Mouse (Mus musculus) hematopoietic stem cell, adult 5-6 weeks (primary cell): ENCODE results near the gene Olfr525. TPM values are rescaled to one million over a fixed set of nuclear protein-coding genes. Genes with fewer than 3 reads are reported as not detected.

Experiments
- ATAC-seq, 2 experiments: fragments of 125-278 bp in 1 of 2; replicated peaks in 1 of 2; 2 replicates each; pipeline ENCODE4 v1.8.0; 2016 to 2017; ENCODE audit warnings: inconsistent platforms in 2 of 2, mild to moderate bottlenecking in 2 of 2, moderate number of reproducible peaks in 2 of 2, low read depth in 1 of 2, moderate TSS enrichment in 1 of 2; ENCODE audit not compliant: low FRiP score in 2 of 2, poor library complexity in 2 of 2, severe bottlenecking in 2 of 2, insufficient read depth in 1 of 2, low TSS enrichment in 1 of 2
- total RNA-seq: library from RNA; stranded (forward); fragments of 172-1452, 232-1000 nt; gene quantifications from 2 replicates; pipeline ENCODE4 v1.2.3, GENCODE M21; 2017

Gene Olfr525
- total RNA-seq = not detected in 2 replicates

- ATAC-seq = no peak
Measured at GRCm38 (mm10) chr7:140320558-140320957, at the start of gene Olfr525. Gene Olfr525, plus strand, starts transcription at chr7:140320858.

GRCm38 (mm10) chr7:140295746-140296145 lies 24.9 kb upstream of the Olfr525 start:
- ATAC-seq = no peak

- ATAC-seq = no peak
Measured at GRCm38 (mm10) chr7:140296876-140297275, 23.8 kb upstream of the Olfr525 start.

GRCm38 (mm10) chr7:140299416-140299815 lies 21.2 kb upstream of the Olfr525 start:
- no peak for ATAC-seq

- ATAC-seq = no peak
Measured at GRCm38 (mm10) chr7:140319861-140320385, 735 bp upstream of the Olfr525 start.

GRCm38 (mm10) chr7:140321135-140321534 lies 477 bp downstream of the Olfr525 start:
- ATAC-seq = no peak

- no peak for ATAC-seq
Measured at GRCm38 (mm10) chr7:140329766-140330304, 9.2 kb downstream of the Olfr525 start.

GRCm38 (mm10) chr7:140333717-140334116 lies 13.1 kb downstream of the Olfr525 start, which contains the start of gene Olfr527:
Gene Olfr527, plus strand, starts transcription at chr7:140334017.
- ATAC-seq = no peak

- ATAC-seq = no peak
Measured at GRCm38 (mm10) chr7:140361571-140361970, 40.9 kb downstream of the Olfr525 start, which contains the start of gene Olfr60. Gene Olfr60, minus strand, starts transcription at chr7:140361671.

GRCm38 (mm10) chr7:140374300-140374699 lies 53.6 kb downstream of the Olfr525 start:
- no peak for ATAC-seq

- no peak for ATAC-seq
Measured at GRCm38 (mm10) chr7:140376231-140376630, 55.6 kb downstream of the Olfr525 start, which contains the start of gene Olfr530. Gene Olfr530, minus strand, starts transcription at chr7:140376331.

- ATAC-seq = no peak
Measured at GRCm38 (mm10) chr7:140376911-140377310, 56.3 kb downstream of the Olfr525 start.

Other genes with a start within 250 kb of the Olfr525 start
- not detected in 2 replicates for gene Caly, start 238.3 kb upstream of the Olfr525 start, total RNA-seq
- not detected in 2 replicates for gene Prap1, start 227.5 kb upstream of the Olfr525 start, total RNA-seq
- gene Fuom, start 218.4 kb upstream of the Olfr525 start, total RNA-seq = 5.7 and 7.6 TPM in 2 replicates
- 11.2 and 14.3 TPM in 2 replicates for gene Paox, start 205.1 kb upstream of the Olfr525 start, total RNA-seq
- 65.3 and 85.7 TPM in 2 replicates for gene Echs1, start 204.4 kb upstream of the Olfr525 start, total RNA-seq
- gene Mtg1, start 183.3 kb upstream of the Olfr525 start, total RNA-seq = 8.2 and 17.1 TPM in 2 replicates
- gene Sprn, start 166.0 kb upstream of the Olfr525 start, total RNA-seq = not detected in 2 replicates
- gene Olfr522, start 156.1 kb upstream of the Olfr525 start, total RNA-seq = not detected in 2 replicates
- gene Olfr523, start 147.6 kb upstream of the Olfr525 start, total RNA-seq = not detected in 2 replicates
- gene Olfr524, start 114.9 kb upstream of the Olfr525 start, total RNA-seq = not detected in 2 replicates
- gene Cd163l1, start 102.6 kb upstream of the Olfr525 start, total RNA-seq = not detected in 2 replicates
- 0.50 TPM in 1 of 2 replicates, not detected in the other for gene 5830411N06Rik, start 73.6 kb upstream of the Olfr525 start, total RNA-seq
- gene Olfr527, start 13.2 kb downstream of the Olfr525 start, total RNA-seq = not detected in 2 replicates
- not detected in 2 replicates for gene Olfr60, start 40.8 kb downstream of the Olfr525 start, total RNA-seq
- not detected in 2 replicates for gene Olfr530, start 55.5 kb downstream of the Olfr525 start, total RNA-seq
- not detected in 2 replicates for gene Olfr531, start 82.1 kb downstream of the Olfr525 start, total RNA-seq
- not detected in 2 replicates for gene Olfr532, start 100.8 kb downstream of the Olfr525 start, total RNA-seq
- gene Olfr533, start 142.5 kb downstream of the Olfr525 start, total RNA-seq = not detected in 2 replicates
- gene Olfr535, start 163.4 kb downstream of the Olfr525 start, total RNA-seq = not detected in 2 replicates
- gene Olfr536, start 186.5 kb downstream of the Olfr525 start, total RNA-seq = not detected in 2 replicates
- gene Olfr538, start 247.0 kb downstream of the Olfr525 start, total RNA-seq = not detected in 2 replicates